Mouse (Mus musculus) forebrain, embryonic 11.5 days (tissue): ENCODE measurements at regions not wholly inside any gene's neighbourhood (a gene's known extent, or its start where the extent isn't known, plus 50 kb on each side); places are given as distances from the start of the nearest gene placed in this dataset.

Experiments
- ATAC-seq: fragments of 200-750 bp; cut with Nextera tagmentation; replicated peaks from 2 replicates; pipeline ENCODE4 v1.8.0; 2017; ENCODE audit warnings: moderate TSS enrichment; ENCODE audit not compliant: low FRiP score
- DNase-seq: peaks from one replicate; pipeline ENCODE4 v3.0.0-alpha.2; 2017; ENCODE audit warnings: low spot score
- H3K27ac ChIP-seq: fragments of 300-500 bp; sonication (generic); 2 replicates; pipeline ENCODE4 v1.5.1; 2014; ENCODE audit warnings: low read depth, low read length
- H3K27me3 ChIP-seq: fragments of 300-500 bp; sonication (generic); 2 replicates; pipeline ENCODE4 v1.6.1; 2014; ENCODE audit warnings: mild to moderate bottlenecking, low read length, mixed read lengths; ENCODE audit not compliant: control insufficient read depth, insufficient read depth
- H3K36me3 ChIP-seq: fragments of 300-500 bp; sonication (generic); 2 replicates; pipeline ENCODE4 v1.6.1; 2014; ENCODE audit warnings: mild to moderate bottlenecking, low read length, moderate library complexity, mixed read lengths; ENCODE audit not compliant: control insufficient read depth, insufficient read depth
- H3K4me1 ChIP-seq: fragments of 300-500 bp; sonication (generic); replicated peaks from 2 replicates; pipeline ENCODE4 v1.6.1; 2014; ENCODE audit warnings: low read length, mixed read lengths; ENCODE audit not compliant: control insufficient read depth, insufficient read depth
- H3K4me2 ChIP-seq: fragments of 300-500 bp; sonication (generic); 2 replicates; pipeline ENCODE4 v1.6.1; 2014; ENCODE audit warnings: low read depth, mild to moderate bottlenecking, low read length, moderate library complexity, mixed read lengths; ENCODE audit not compliant: severe bottlenecking
- H3K4me3 ChIP-seq: fragments of 300-500 bp; sonication (generic); 2 replicates; pipeline ENCODE4 v1.5.1; 2014; ENCODE audit warnings: low read depth, low read length
- H3K9ac ChIP-seq: fragments of 300-500 bp; sonication (generic); 2 replicates; pipeline ENCODE4 v1.6.1; 2014; ENCODE audit warnings: low read length
- H3K9me3 ChIP-seq: fragments of 300-500 bp; sonication (generic); 2 replicates; pipeline ENCODE4 v1.6.1; 2016; ENCODE audit warnings: low read length, mixed read lengths; ENCODE audit not compliant: control insufficient read depth
- WGBS: fragments of 180-500 bp; shearing (Covaris S2); extraction: QIAGEN DNeasy Blood & Tissue Kit; methylation state at CpG from one replicate; pipeline ENCODE4 v1.1.7; 2014; 5-methylcytosine and 5-hydroxymethylcytosine counted together

DNA sequence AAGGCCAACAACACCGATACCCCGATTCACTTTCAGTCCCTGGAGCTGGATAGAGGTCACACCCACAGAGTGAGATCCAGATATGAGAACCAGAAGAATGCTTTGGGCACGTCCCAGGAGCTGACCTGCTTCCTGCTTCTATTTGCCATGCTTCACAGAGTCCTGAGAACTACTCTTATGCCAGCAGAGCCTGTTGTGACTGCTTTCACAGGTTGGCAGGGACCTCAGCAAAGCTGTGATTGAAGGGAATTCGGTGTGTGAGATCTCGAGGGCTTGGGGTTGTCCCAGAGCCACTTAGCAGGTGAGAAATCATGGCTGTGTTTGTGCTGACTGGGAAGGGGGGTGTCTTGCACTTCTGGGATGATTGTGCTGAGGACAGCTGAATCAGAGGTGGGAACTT lies 197.5 kb upstream of the Kif2a start:
- WGBS = 84% methylated on average over 5 of the region's 5 CpGs
- no peak for DNase-seq

GRCm38 (mm10) chr13:107218351-107218750 lies 196.4 kb upstream of the Kif2a start:
- DNase-seq (no peak), ATAC-seq (0 out of 2 replicates have a peak, but pooled peaks have one; percentile 27)
- WGBS = 46% methylated on average over 8 of the region's 8 CpGs
- Histone ChIP-seq H3K4me1 (0 out of 2 replicates have a peak, but pooled peaks cover 2% of the 10 kb centered on the region), H3K9me3 (no peaks in the 10 kb centered on the region), H3K36me3 (no peaks in the 10 kb centered on the region), H3K4me2 (no peak overlapping the region), H3K27ac (no peak overlapping the region), H3K4me3 (no peak overlapping the region), H3K27me3 (no peaks in the 10 kb centered on the region), H3K9ac (no peak overlapping the region)

More for the DNA sequence above, 197.5 kb upstream of the Kif2a start:
- Histone ChIP-seq H3K9me3 (no peaks in the 10 kb centered on the region), H3K27ac (no peak overlapping the region), H3K4me2 (no peak overlapping the region), H3K27me3 (no peaks in the 10 kb centered on the region), H3K4me1 (0 out of 2 replicates have a peak, but pooled peaks cover 2% of the 10 kb centered on the region), H3K9ac (no peak overlapping the region), H3K36me3 (no peaks in the 10 kb centered on the region), H3K4me3 (no peak overlapping the region)
- ATAC-seq = no peak

GRCm38 (mm10) chr13:107217825-107218224 lies 195.9 kb upstream of the Kif2a start:
- Histone ChIP-seq H3K4me1 (0 out of 2 replicates have a peak, but pooled peaks cover 2% of the 10 kb centered on the region), H3K36me3 (no peaks in the 10 kb centered on the region), H3K9ac (no peak overlapping the region), H3K9me3 (no peaks in the 10 kb centered on the region), H3K27me3 (no peaks in the 10 kb centered on the region), H3K4me2 (no peak overlapping the region), H3K4me3 (no peak overlapping the region), H3K27ac (no peak overlapping the region)
- WGBS = 71% methylated on average over 6 of the region's 6 CpGs
- ATAC-seq = peak; percentile 55
- no peak for DNase-seq

DNA sequence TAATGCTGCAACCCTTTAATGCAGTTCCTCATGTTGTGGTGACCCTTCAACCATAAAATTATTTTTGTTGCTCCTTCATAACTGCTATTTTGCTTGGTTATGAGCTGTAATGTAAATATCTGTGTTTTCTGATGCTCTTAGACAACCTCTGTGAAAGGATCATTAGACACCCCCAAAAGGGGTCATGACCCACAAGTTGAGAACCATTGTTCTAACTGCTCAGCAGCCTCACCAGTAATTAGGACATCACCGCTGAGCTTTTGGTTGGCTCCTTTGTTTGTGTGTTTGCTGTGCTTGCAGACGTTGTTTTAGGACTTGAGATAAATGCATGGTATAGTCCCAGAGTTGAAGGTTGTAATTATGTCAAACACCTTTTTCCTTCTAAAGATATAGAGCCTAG lies 191.4 kb upstream of the Kif2a start:
- 8% methylated on average over 2 of the region's 2 CpGs for WGBS
- no peak overlapping the region for H3K27ac ChIP-seq
- no peak overlapping the region for H3K9ac ChIP-seq
- H3K36me3 ChIP-seq = no peaks in the 10 kb centered on the region
- ATAC-seq = no peak
- H3K4me3 ChIP-seq = no peak overlapping the region
- no peaks in the 10 kb centered on the region for H3K4me1 ChIP-seq
- DNase-seq = no peak
- no peaks in the 10 kb centered on the region for H3K27me3 ChIP-seq
- no peak overlapping the region for H3K4me2 ChIP-seq
- H3K9me3 ChIP-seq = no peaks in the 10 kb centered on the region

- WGBS = 90% methylated on average over 6 of the region's 6 CpGs
- no peak for ATAC-seq
These were observed 188.8 kb upstream of the Kif2a start for GRCm38 (mm10) chr13:107210676-107211075.

DNA sequence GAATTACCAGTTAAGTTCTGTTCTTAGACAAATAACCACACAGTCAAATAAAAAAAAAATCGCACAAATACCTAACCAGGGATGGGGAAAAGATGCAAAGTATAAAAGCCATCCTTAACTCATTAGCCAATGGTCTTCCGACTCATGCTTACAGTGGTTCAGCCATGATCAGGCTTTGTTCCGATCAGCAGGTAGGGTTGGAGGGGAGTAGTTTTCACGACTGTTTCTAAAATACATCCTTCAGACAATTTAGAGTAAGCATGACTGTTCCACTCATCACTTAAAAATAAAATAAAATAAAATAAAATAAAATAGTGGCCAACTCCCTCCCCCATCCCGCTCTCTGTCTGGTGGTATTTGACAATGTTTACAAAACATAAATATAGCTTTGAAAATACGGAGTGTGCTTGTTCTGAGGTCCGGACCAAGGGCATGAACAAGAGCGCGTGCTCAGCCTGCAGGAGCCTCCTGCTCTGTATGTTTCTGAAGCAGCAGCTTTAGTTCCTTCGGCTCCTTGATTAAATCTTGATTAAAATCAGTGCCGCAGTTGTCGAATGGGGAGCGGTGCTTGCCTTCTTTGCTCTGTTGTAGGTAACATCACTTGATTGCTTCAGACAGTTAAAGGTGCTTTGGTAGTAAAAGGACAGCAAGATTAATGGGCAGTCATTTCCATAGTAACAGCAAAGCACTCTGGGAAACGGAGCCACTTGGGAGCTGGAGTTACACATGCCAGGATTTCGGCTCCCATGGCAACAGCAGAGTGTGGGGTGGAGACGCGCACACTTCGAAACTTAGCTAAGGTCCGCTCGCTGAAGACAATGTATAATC lies 185.6 kb upstream of the Kif2a start:
- peak overlapping the region; percentile 64; the same call in 1 of the 2 replicates for H3K27ac ChIP-seq
- no peak overlapping the region; the same call in 1 of the 2 replicates for H3K4me3 ChIP-seq
- DNase-seq = peak; percentile 82
- H3K9ac ChIP-seq = no peak overlapping the region
- 46% methylated on average over 20 of the region's 20 CpGs for WGBS
- H3K27me3 ChIP-seq = no peaks in the 10 kb centered on the region
- 0 out of 2 replicates have a peak, but pooled peaks cover 2% of the 10 kb centered on the region for H3K4me1 ChIP-seq
- peak overlapping the region; percentile 29; the same call in 1 of the 2 replicates for H3K4me2 ChIP-seq
- no peaks in the 10 kb centered on the region for H3K36me3 ChIP-seq
- ATAC-seq = peak; percentile 97
- H3K9me3 ChIP-seq = no peaks in the 10 kb centered on the region

More at GRCm38 (mm10) chr13:107210676-107211075, 188.8 kb upstream of the Kif2a start:
- Histone ChIP-seq H3K4me1 (0 out of 2 replicates have a peak, but pooled peaks cover 2% of the 10 kb centered on the region), H3K36me3 (no peaks in the 10 kb centered on the region), H3K27me3 (no peaks in the 10 kb centered on the region), H3K9ac (no peak overlapping the region), H3K9me3 (no peaks in the 10 kb centered on the region), H3K4me2 (no peak overlapping the region), H3K27ac (no peak overlapping the region), H3K4me3 (no peak overlapping the region)
- no peak for DNase-seq

DNA sequence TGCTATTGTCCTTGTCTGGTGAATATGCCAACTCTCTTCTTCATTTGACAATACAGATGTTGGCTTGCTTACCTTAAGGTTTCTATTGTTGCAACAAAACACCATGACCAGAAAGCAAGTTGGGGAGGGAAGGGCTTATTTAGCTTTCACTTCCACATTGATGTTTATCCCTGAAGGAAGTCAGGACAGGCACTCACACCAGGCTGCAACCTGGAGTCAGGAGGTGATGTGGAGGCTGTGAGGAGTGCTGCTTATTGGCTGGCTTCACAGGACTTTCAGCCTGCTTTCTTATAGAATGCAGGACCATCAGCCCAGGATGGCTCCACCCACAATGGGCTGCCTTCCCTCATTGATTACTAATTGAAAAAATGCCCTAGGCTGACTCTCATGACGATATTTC lies 177.9 kb upstream of the Kif2a start:
- Histone ChIP-seq H3K4me1 (no peaks in the 10 kb centered on the region), H3K4me3 (no peak overlapping the region), H3K27me3 (no peaks in the 10 kb centered on the region), H3K9ac (no peak overlapping the region), H3K27ac (no peak overlapping the region), H3K36me3 (no peaks in the 10 kb centered on the region), H3K9me3 (no peaks in the 10 kb centered on the region), H3K4me2 (no peak overlapping the region)
- ATAC-seq (no peak), DNase-seq (no peak)
- WGBS = 57% methylated on average over 1 of the region's 1 CpGs

DNA sequence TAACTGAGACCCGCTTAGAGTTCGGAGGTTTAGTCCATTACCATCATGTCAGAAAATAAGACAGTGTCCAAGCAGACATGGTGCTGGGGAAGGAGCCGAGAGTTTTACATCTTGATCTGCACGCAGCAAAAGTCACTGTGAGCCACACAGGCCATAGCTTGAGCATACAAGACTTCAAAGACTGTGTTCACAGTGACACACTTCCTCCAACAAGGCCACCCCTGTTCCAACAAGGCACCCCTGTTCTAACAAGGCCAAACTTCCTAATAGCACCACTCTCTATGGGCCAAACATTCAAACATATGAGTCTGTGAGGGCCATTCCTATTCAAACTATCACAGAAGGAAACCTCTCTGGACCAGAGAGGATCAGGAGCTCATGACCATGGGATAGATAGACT lies 171.5 kb upstream of the Kif2a start:
- Histone ChIP-seq H3K9ac (no peak overlapping the region), H3K9me3 (no peaks in the 10 kb centered on the region), H3K36me3 (no peaks in the 10 kb centered on the region), H3K4me3 (no peak overlapping the region), H3K4me1 (no peaks in the 10 kb centered on the region), H3K27me3 (no peaks in the 10 kb centered on the region), H3K27ac (no peak overlapping the region), H3K4me2 (no peak overlapping the region)
- no peak for ATAC-seq
- 86% methylated on average over 4 of the region's 4 CpGs for WGBS
- no peak for DNase-seq
